Mouse (Mus musculus) liver, embryonic 13.5 days (tissue): ENCODE measurements around the gene Heg1. TPM values are rescaled to one million over a fixed set of nuclear protein-coding genes. Genes with fewer than 3 reads are reported as not detected.

Experiments
- ATAC-seq: fragments of 200-750 bp; cut with Nextera tagmentation; 2 replicates; pipeline ENCODE4 v1.8.0; 2017; ENCODE audit warnings: low read depth, mild to moderate bottlenecking, moderate number of reproducible peaks, moderate library complexity
- DNase-seq: peaks from one replicate; pipeline ENCODE4 v3.0.0; 2022
- H3K27ac ChIP-seq: fragments of 300-500 bp; sonication (generic); 2 replicates; pipeline ENCODE4 v1.5.1; 2015; ENCODE audit warnings: moderate library complexity, mild to moderate bottlenecking, inconsistent platforms
- H3K27me3 ChIP-seq: fragments of 300-500 bp; sonication (generic); 2 replicates; pipeline ENCODE4 v1.6.1; 2015; ENCODE audit warnings: mild to moderate bottlenecking, inconsistent platforms
- H3K36me3 ChIP-seq: fragments of 300-500 bp; sonication (generic); 2 replicates; pipeline ENCODE4 v1.6.1; 2015; ENCODE audit warnings: mild to moderate bottlenecking, inconsistent platforms
- H3K4me1 ChIP-seq: fragments of 300-500 bp; sonication (generic); replicated peaks from 2 replicates; pipeline ENCODE4 v1.6.1; 2015; ENCODE audit warnings: inconsistent platforms
- H3K4me2 ChIP-seq: fragments of 300-500 bp; sonication (generic); 2 replicates; pipeline ENCODE4 v1.6.1; 2015; ENCODE audit warnings: inconsistent platforms, mild to moderate bottlenecking, moderate library complexity
- H3K4me3 ChIP-seq: fragments of 300-500 bp; sonication (generic); replicated peaks from 2 replicates; pipeline ENCODE4 v1.5.1; 2015; ENCODE audit warnings: mild to moderate bottlenecking, inconsistent platforms
- H3K9ac ChIP-seq: fragments of 300-500 bp; sonication (generic); 2 replicates; pipeline ENCODE4 v1.6.1; 2015; ENCODE audit warnings: mild to moderate bottlenecking, inconsistent platforms
- H3K9me3 ChIP-seq: fragments of 300-500 bp; sonication (generic); replicated peaks from 2 replicates; pipeline ENCODE4 v1.6.1; 2016; ENCODE audit warnings: inconsistent platforms
- WGBS: fragments of 180-500 bp; shearing (Covaris S2); methylation state at CpG from one replicate; pipeline ENCODE4 v1.1.7; 2015; ENCODE audit not compliant: insufficient replicate concordance; 5-methylcytosine and 5-hydroxymethylcytosine counted together
- polyA plus RNA-seq: library from polyadenylated mRNA; unstranded; fragments of >200 nt; fragmentation: Nextera tagmentation; extraction: Ambion mirVana; gene quantifications from 2 replicates; pipeline ENCODE4 v1.2.1, GENCODE M21; 2015

Heg1 gene
- polyA plus RNA-seq, 1 experiment from 2014 or later: 4.1 TPM

GRCm38 (mm10) chr16:33693553-33693952 is 9.4 kb downstream of the Heg1 start:
- no peak overlapping the region for H3K4me2 ChIP-seq
- no peak for DNase-seq
- WGBS: 61% methylated on average over 1 of the region's 1 CpGs
- H3K27ac ChIP-seq: no peak overlapping the region
- H3K4me1 ChIP-seq: peaks cover 61% of the 10 kb centered on the region
- no peak overlapping the region for H3K9ac ChIP-seq
- H3K9me3 ChIP-seq: no peaks in the 10 kb centered on the region
- H3K27me3 ChIP-seq: no peaks in the 10 kb centered on the region
- H3K36me3 ChIP-seq: 0 out of 2 replicates have a peak, but pooled peaks cover 4% of the 10 kb centered on the region
- ATAC-seq: no peak
- H3K4me3 ChIP-seq: no peak overlapping the region

GRCm38 (mm10) chr16:33696811-33697575 is 12.8 kb downstream of the Heg1 start:
- no peak overlapping the region for H3K27ac ChIP-seq
- H3K9me3 ChIP-seq: no peaks in the 10 kb centered on the region
- H3K36me3 ChIP-seq: 0 out of 2 replicates have a peak, but pooled peaks cover 2% of the 10 kb centered on the region
- no peaks in the 10 kb centered on the region for H3K27me3 ChIP-seq
- no peak overlapping the region for H3K9ac ChIP-seq
- H3K4me3 ChIP-seq: no peak overlapping the region
- no peak overlapping the region for H3K4me2 ChIP-seq
- 60% methylated on average over 13 of the region's 13 CpGs for WGBS
- H3K4me1 ChIP-seq: peaks cover 48% of the 10 kb centered on the region
- DNase-seq (no peak), ATAC-seq (no peak)

- DNase-seq (no peak), ATAC-seq (no peak)
- Histone ChIP-seq H3K4me2 (no peak overlapping the region), H3K27me3 (no peaks in the 10 kb centered on the region), H3K27ac (no peak overlapping the region), H3K36me3 (0 out of 2 replicates have a peak, but pooled peaks cover 2% of the 10 kb centered on the region), H3K9ac (no peak overlapping the region), H3K9me3 (no peaks in the 10 kb centered on the region), H3K4me1 (peaks cover 40% of the 10 kb centered on the region), H3K4me3 (no peak overlapping the region)
- WGBS: 66% methylated on average over 9 of the region's 9 CpGs
Measured at GRCm38 (mm10) chr16:33697576-33698276, 13.6 kb downstream of the Heg1 start.

GRCm38 (mm10) chr16:33698277-33698790 is 14.2 kb downstream of the Heg1 start:
- Histone ChIP-seq H3K27me3 (no peaks in the 10 kb centered on the region), H3K9ac (no peak overlapping the region), H3K4me3 (no peak overlapping the region), H3K9me3 (no peaks in the 10 kb centered on the region), H3K36me3 (no peaks in the 10 kb centered on the region), H3K4me2 (no peak overlapping the region), H3K27ac (no peak overlapping the region), H3K4me1 (peaks cover 42% of the 10 kb centered on the region)
- no peak for ATAC-seq
- WGBS: 65% methylated on average over 12 of the region's 12 CpGs
- no peak for DNase-seq

- no peak for DNase-seq
- no peak overlapping the region for H3K9ac ChIP-seq
- ATAC-seq: no peak
- no peak overlapping the region for H3K4me3 ChIP-seq
- H3K9me3 ChIP-seq: no peaks in the 10 kb centered on the region
- 73% methylated on average over 5 of the region's 5 CpGs for WGBS
- H3K27me3 ChIP-seq: no peaks in the 10 kb centered on the region
- H3K4me1 ChIP-seq: peaks cover 55% of the 10 kb centered on the region
- no peak overlapping the region for H3K4me2 ChIP-seq
- no peak overlapping the region for H3K27ac ChIP-seq
- H3K36me3 ChIP-seq: no peaks in the 10 kb centered on the region
Measured at GRCm38 (mm10) chr16:33700584-33700983, 16.4 kb downstream of the Heg1 start.

GRCm38 (mm10) chr16:33701872-33702271 is 17.7 kb downstream of the Heg1 start:
- no peaks in the 10 kb centered on the region for H3K9me3 ChIP-seq
- H3K36me3 ChIP-seq: no peaks in the 10 kb centered on the region
- peaks cover 47% of the 10 kb centered on the region for H3K4me1 ChIP-seq
- H3K4me2 ChIP-seq: no peak overlapping the region
- DNase-seq: no peak
- no peak overlapping the region for H3K9ac ChIP-seq
- no peaks in the 10 kb centered on the region for H3K27me3 ChIP-seq
- H3K27ac ChIP-seq: no peak overlapping the region
- ATAC-seq: no peak
- 68% methylated on average over 4 of the region's 4 CpGs for WGBS
- no peak overlapping the region for H3K4me3 ChIP-seq

GRCm38 (mm10) chr16:33704289-33704688 is 20.1 kb downstream of the Heg1 start:
- ATAC-seq: no peak
- H3K9me3 ChIP-seq: no peaks in the 10 kb centered on the region
- 75% methylated on average over 9 of the region's 9 CpGs for WGBS

GRCm38 (mm10) chr16:33705258-33705657 is 21.1 kb downstream of the Heg1 start:
- DNase-seq: no peak

More at GRCm38 (mm10) chr16:33704289-33704688, 20.1 kb downstream of the Heg1 start:
- Histone ChIP-seq H3K9ac (no peak overlapping the region), H3K4me1 (peaks cover 29% of the 10 kb centered on the region), H3K36me3 (no peaks in the 10 kb centered on the region), H3K27ac (no peak overlapping the region), H3K4me2 (no peak overlapping the region), H3K4me3 (no peak overlapping the region), H3K27me3 (no peaks in the 10 kb centered on the region)
- no peak for DNase-seq

GRCm38 (mm10) chr16:33706111-33706890 is 22.1 kb downstream of the Heg1 start:
- ATAC-seq (no peak), DNase-seq (no peak)
- no peaks in the 10 kb centered on the region for H3K9me3 ChIP-seq
- H3K4me1 ChIP-seq: peaks cover 28% of the 10 kb centered on the region
- H3K4me2 ChIP-seq: no peak overlapping the region
- 0 out of 2 replicates have a peak, but pooled peaks cover 4% of the 10 kb centered on the region for H3K36me3 ChIP-seq
- no peak overlapping the region for H3K27ac ChIP-seq
- H3K4me3 ChIP-seq: no peak overlapping the region
- H3K27me3 ChIP-seq: no peaks in the 10 kb centered on the region
- 83% methylated on average over 14 of the region's 14 CpGs for WGBS
- H3K9ac ChIP-seq: no peak overlapping the region

More at GRCm38 (mm10) chr16:33705258-33705657, 21.1 kb downstream of the Heg1 start:
- no peak overlapping the region for H3K4me3 ChIP-seq
- ATAC-seq: no peak
- no peaks in the 10 kb centered on the region for H3K27me3 ChIP-seq
- H3K9ac ChIP-seq: no peak overlapping the region
- H3K4me1 ChIP-seq: peaks cover 28% of the 10 kb centered on the region
- WGBS: 23% methylated on average over 6 of the region's 6 CpGs
- H3K27ac ChIP-seq: no peak overlapping the region
- H3K9me3 ChIP-seq: no peaks in the 10 kb centered on the region
- H3K36me3 ChIP-seq: no peaks in the 10 kb centered on the region
- no peak overlapping the region for H3K4me2 ChIP-seq

GRCm38 (mm10) chr16:33708031-33708430 is 23.9 kb downstream of the Heg1 start:
- no peak overlapping the region for H3K4me2 ChIP-seq
- no peaks in the 10 kb centered on the region for H3K9me3 ChIP-seq
- ATAC-seq (no peak), DNase-seq (no peak)
- H3K27ac ChIP-seq: no peak overlapping the region
- H3K36me3 ChIP-seq: peaks cover 10% of the 10 kb centered on the region; the same call in 1 of the 2 replicates
- no peak overlapping the region for H3K4me3 ChIP-seq
- H3K27me3 ChIP-seq: no peaks in the 10 kb centered on the region
- 79% methylated on average over 10 of the region's 10 CpGs for WGBS
- peaks cover 30% of the 10 kb centered on the region for H3K4me1 ChIP-seq
- no peak overlapping the region for H3K9ac ChIP-seq
